Mouse (Mus musculus) spleen, postnatal 10 days (tissue): ENCODE data around the gene Ppib.

ENCODE experiments used
- DNase-seq, 2 experiments: peaks; one replicate each; pipeline ENCODE4 v3.0.0; 2021 to 2022; ENCODE audit warnings: low spot score in 2 of 2

Gene Ppib

DNA sequence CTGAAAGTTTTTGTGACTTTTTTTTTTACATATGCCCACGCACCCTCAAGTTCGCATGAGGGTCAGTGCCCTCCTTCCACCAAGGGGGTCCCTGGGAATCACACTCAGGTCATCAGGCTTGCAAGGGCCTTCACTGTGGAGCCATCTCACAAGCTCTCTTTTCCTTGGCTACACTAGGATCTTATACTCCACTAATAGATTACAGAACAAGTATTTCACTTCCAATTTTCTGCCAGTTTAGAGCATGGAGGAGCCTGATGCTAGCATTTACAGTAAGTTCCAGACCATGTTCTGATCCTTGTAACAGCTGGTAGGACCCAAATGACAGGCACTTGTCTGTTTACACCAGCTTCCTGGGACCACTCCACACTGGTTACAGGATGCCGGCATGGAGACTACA is 18.1 kb downstream of the Ppib start:
- DNase-seq, result no peak

DNA sequence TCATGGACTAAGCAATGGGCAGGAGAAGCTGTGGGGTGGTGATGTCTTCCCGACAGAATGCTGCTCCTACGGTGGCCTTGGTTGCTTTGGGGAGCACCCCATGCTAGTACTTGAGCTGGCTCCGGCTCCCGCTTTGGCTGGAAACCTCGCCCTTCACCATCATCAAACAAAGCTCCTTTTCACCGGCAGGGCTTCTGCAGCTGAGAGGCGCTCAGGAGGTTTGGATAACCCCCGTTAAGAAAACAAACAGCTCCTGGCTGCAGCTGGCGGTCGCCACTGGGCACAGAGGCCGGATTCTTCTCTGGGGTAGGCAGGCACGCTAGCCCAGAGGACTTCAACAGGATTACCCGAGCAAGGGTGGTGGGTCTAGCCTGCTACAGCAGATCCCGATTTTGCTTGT is 18.5 kb downstream of the Ppib start:
- DNase-seq, result no peak

DNA sequence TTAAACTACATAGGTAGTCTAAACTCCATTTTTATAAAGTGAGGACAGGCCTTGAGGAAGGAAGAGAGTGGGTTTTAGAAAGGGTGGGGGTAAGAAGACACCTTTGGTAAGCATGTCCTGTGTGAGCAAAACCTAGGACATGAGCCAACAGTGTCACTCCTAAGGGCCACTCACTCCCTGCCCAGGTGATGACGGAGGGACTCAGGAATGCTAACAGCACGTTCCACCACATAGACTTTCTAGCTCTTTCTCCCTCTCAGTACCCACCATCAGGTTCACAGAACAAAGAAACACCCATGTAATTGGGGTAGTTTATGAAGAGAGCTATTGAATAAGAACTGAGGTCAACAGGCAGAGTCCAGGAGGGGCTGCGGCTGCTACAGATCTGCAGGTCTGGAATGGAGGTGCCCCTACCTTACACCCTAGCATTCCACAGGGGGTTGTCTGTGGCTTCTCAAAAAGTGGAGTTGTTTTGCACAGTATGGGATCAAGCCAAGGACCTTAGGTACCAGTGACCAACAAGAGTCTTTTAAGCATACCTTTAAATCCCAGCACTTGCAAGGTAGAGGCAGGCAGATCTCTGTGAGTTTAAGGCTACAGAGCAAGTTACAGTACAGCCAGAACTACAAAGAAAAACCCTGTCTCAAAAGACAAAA is 20.9 kb downstream of the Ppib start:
- no peak for DNase-seq

DNA sequence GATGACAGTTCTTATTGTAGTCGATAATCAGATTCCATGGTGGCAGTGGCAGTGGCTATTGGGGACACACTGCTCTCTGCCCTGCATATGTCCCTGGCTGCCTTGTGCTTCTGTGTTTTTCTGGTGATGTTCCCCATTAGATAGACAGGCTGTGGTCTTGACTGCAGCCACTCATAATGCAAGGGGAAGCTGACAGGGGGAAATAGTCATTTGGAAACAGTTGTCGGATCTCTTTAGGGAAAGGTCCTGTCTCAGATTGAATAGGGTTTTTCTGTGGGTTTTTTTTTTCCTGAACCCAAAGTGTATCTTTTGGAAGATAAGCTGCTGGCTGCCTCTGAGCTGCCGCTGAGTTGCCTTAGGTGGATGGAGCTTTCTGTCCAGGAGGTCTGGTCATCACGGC is 22.0 kb downstream of the Ppib start:
- no peak for DNase-seq

DNA sequence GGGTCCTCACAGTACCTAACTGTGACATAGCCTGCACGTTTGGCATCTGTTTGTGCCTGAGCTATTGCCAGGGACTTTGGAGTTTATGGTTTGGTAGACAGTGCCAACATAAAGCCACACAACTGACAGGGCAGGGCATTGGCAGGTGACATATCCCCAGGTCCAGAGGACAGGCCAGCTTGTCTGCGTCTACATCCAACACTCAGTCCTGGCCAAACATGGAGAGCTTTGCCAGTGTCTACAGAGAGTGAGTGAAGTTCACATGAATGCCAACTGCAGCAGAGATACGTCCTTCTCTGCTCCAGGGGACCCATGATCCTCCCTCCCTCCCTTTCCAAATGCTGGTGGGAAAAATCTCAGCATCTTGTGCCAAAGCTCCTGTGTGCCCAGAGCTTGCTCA is 24.1 kb downstream of the Ppib start:
- DNase-seq, result no peak

DNA sequence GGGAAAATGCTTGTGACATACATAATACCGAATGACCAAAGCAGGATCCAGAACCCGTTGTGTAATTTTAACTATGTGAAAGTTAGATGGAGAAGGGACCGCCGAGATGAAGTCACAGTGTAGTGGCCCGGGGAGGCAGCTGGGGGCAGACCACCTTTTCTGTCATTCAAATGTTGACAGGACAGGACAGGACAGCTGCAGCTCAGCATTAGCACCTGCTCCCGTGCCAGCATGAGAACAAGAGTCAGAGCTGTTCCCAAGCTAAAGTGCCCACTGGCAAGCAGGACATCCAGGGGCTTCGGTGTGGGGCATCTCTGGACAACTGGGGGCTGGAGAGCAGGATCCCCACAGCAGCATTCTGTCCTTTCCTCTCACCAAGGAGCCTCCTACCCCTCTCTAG is 27.0 kb downstream of the Ppib start:
- DNase-seq, result no peak

DNA sequence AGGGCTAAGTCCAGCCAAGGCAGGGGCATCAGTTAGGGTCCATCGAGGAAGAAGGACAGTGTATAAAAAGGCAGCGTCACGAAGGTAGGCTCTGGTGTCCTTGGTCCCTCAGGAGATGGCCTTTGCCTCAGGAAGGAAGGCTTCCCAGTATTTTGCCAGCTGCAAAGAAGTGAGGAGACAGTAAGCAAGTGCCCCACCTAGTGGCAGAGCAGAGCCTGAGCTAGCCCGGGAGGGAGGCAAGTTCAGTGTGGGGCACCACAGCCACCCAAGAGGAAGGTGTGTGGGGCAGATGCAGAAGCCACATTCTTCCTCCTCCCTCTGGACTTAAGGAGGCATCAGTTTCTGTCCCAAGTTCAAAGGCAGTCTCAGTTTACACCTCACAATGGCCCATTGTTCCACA is 28.4 kb downstream of the Ppib start:
- peak; percentile 64 to 79 for DNase-seq

DNA sequence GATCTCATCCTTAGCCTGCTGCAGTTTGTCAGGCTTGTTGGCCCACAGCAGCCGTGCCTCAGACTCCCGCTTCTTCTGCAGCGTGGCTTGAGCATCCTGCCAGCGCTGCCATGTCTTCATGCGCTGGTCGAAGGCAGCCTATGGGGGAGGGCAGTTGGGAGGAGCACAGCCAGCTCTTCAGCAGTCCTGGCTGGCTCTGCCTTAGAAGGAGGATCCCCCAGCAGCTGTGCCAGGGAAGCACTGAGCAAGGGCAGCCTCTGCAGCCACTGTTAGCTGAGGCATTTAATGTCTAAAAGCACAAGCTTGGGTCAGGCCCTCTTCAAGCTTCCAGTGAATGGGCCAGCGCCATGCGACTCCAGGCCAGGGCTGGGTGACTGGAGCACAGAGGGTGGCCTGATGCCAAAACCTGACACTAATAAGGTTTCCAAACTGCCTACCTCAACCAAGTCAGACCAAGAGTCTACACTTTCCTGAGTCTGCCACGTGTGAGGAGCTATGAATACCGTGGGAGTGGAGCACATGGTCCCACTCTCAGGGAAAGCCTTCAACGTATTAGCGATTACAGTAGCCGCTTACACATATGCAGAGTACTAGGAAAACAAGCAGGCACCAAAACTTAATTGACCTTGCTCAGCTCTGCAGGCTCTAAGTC is 30.7 kb downstream of the Ppib start:
- no peak for DNase-seq

DNA sequence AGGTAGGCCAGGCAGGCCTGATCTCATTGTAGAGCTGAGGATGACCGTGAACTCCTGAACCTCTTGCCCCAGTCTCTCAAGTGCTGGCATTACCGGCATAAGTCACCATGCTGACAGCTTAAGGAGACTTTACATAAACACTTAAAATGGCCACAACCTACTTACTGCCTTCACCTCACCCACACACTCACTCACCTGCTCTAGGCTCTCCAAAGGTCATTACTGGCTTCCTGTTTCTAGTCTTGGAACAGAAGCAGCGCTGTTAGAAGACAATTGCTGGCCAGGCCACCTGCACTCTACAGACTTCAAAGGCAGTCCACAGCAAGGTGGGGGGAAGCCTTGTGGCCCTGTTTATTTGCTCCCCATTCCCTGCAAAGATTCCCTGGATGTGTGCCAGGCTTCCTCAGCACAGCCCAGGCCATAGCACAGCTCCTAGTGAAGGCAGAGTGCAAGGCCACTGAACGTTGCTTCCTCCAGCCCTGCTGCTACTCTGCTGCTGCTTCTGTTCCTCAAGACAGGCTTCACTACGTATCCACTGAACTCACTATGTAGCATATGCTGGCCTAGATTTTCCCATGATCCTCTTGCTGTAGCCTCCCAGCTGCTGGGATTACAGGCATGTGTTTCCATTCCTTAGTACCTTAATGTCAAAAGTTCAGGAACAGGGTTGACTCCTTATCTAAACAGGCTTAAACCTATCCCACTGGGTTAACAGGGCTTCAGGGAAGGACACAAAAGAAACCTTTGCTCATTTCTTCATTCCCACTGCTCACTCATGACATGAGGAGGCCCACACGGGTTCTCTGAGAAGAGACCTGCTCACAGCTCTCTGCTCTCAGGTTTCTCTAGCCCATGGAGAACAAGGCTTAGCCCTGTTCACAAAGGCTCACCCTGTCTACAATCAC is 31.6 kb downstream of the Ppib start:
- no peak for DNase-seq

DNA sequence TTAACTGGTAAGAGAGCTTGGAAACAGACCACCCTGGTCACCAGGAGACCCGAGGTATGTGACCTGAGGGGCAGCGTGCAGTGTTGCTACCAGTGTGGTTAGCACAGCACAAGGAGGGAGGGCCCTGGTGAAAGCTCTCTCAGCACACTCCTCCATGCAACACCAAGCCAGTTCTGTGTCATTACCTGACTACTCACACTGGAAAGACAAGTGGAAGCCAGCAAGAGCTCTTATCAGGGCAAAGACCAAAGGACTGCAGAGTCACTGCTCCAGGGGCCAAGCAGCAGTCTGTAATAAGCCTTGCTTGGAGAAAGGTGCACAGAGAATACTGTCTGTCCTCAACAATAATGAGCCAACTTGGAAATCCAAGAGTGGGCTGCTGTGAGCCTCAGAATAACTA is 32.6 kb downstream of the Ppib start:
- no peak for DNase-seq

DNA sequence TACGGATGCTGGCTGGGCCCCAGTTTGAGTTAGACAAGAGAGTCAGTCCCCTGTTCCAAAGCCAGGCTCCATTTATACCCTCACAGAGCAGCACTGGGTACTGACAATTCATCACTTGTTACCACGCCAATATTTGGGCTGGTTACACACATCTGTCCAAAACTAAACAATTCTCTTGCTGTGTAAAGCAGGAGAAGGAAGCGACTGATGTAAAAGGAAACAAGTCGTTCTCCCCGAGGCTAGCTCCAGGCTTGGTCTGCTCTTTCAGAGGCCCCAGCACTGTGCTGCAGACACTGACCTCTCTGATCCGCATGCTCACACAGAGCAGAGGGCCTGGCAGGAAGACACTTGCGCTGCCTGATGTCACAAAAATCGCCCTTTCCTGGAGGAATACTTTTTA is 41.6 kb downstream of the Ppib start:
- no peak for DNase-seq

DNA sequence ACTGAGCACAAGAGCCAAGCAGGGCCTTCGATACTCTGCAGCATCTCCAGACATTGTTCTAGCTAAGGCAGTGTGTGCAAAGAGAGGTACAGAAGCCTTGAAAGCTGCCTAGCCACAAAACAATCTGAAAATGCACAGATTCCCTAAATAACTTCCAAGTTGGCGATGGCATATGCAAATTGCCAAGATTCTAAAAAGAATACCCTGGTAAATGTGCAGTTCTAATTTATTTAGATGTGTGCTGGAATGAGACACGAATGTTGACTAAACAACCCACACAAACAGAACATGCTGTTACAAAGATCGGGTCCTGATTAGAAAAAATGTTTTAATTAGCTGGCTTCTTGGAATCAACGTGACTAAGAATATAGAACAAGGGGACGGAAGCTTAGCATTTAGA is 42.6 kb downstream of the Ppib start:
- no peak for DNase-seq

DNA sequence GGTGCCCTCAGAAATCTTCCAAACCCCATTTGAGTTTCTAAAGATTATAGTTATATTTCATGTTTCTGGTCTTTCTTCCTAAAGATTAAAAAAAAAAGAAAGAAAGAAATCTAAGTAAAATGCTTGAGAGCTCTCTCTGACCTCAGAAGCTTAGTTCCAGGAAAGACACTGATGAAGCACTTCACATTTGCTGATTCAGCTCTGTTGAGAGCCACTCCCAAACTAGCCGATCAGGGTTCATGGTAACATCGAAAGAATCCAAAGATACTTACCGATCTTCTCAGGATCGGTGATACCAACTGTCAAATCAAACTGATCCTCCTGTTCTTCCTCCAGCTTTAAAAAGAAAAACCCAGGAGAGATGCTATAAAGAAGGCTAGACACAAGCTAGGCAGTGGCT is 44.6 kb downstream of the Ppib start:
- DNase-seq, result no peak

DNA sequence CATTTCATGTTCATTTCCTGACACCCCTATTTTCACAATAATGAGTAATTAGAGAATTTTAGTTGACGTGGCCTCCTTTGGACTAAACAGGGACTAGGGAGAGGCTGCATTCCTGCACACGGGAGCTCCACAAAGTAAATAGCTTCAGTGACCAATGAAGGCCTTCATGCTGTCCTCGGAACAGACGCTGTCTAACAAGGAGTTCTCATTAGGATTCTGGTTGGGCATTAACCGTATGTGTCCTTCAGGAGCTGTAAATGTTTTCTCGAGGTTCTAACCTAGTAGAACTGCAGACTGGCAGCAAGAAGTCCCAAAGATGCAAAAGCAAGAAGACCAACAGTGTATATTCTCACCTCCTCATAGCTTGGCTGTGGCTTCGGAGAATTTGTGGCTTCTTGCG is 45.1 kb downstream of the Ppib start:
- no peak for DNase-seq

DNA sequence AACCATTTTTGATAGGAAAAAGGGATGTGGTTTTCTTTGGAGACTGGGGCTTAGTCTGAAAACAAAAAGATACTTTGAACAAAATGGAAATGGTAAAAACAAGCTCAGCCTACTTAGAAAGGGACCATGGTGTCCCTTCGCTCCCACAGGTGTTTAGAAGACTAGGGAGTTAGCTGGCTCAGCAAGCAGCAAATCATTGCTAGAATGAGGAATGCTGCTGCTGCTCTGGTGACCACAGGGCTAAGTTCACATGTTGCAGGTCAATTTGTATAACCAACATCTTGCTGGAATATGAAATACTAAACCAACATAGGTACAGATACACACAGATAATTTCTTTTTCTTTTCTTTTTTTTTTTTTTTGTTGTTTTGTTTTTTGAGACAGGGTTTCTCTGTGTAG is 49.6 kb downstream of the Ppib start:
- no peak for DNase-seq

DNA sequence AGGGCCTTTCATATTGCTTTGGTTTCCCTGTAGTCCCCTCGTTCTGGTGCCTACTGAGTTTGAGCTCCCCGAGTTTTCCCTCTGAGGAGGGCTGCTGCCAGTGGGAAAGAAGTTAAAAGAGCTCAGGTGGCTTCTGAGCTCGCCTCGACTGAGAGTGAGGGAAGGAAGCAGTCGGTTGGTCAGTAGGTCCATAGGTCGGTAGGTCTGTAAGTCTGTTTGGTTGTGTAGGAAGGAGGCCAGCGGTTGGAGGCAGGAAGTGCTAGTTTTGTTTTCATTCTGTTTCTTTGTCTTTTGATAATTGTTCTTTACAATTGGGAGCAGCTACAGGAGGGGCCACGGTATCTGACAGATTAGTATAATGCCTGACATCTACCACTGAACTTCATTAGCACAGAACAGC is 50.1 kb downstream of the Ppib start:
- no peak for DNase-seq

DNA sequence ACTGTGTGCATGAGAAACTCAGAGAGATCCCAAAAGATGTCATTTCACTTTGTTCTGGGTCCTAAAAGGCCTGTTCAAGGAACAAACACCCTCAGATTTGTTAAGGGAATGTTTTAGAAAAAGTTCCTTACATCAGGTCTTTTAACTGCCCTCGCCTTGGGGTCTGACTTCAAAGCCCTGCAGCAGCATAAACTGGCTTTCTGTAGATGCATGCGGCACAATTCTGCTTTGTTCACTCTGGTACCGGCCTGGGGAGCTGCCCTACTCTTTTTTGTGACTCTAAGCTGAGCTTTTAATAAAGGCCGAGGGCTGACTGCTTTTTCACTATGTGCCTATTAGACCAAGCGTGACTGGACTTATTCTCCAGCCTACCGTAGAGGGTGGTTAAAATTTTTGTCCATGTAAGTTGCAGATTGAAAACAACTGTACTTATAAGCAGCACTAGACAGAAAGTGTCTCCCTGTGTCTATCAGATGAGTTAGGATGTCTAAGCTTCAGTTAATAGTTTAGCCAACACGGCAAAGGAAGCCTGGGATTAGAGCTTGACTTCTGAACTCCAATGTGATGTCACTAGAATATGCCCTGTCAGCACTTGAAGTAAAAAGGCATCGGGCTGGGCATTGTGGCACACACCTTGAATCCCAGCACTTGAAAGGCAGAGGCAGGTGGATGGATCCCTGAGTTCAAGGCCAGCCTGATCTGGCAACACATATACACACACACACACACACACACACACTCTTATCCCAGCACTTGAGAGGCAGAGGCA is 50.8 kb downstream of the Ppib start:
- no peak for DNase-seq

DNA sequence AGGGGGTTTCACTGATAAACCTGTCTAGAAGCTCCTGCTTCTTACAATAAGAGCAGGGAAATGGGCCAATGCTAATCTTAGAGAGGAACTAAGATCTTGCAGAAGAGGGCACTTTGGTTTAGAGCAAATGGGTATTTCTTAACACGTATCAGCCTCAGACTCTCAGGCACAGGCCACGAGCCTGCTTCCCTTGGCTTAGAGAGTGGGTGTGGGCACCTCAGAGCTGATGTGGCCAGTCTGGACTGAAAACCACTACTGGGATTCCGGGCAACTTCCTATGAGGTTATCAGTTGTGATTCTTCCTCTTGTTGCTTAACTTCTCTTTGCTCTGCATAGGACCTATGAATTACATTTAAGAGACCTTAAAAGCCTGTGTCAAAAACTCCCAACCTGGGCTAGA is 54.3 kb downstream of the Ppib start:
- DNase-seq, result no peak
